Mouse (Mus musculus) kidney, postnatal 10 days (tissue): ENCODE data around the gene Vps54.
"Not testable (repeated sequence)": the region's sequence is repeated elsewhere in the genome, so short reads cannot be mapped to it uniquely, and the experiment has no call there.

Experiments
- DNase-seq: peaks from one replicate; pipeline ENCODE4 v3.0.0; 2021; ENCODE audit warnings: mixed read lengths

Vps54 gene

GRCm38 (mm10) chr11:21239021-21239661 is at the start of gene Vps54:
Gene Vps54, plus strand, starts transcription at chr11:21239281.
- peak; percentile 73 for DNase-seq

- not testable (repeated sequence) for DNase-seq
Observed at GRCm38 (mm10) chr11:21191821-21192220, 47.3 kb upstream of the Vps54 start.

GRCm38 (mm10) chr11:21194851-21195250 is 44.2 kb upstream of the Vps54 start:
- DNase-seq: no peak

- DNase-seq: no peak
Observed at GRCm38 (mm10) chr11:21209046-21209445, 30.0 kb upstream of the Vps54 start.

- not testable (repeated sequence) for DNase-seq
Observed at GRCm38 (mm10) chr11:21209701-21210100, 29.4 kb upstream of the Vps54 start.

- DNase-seq: peak; percentile 16
Observed at GRCm38 (mm10) chr11:21217419-21217818, 21.7 kb upstream of the Vps54 start.

GRCm38 (mm10) chr11:21219281-21219680 is 19.8 kb upstream of the Vps54 start:
- no peak for DNase-seq

DNA sequence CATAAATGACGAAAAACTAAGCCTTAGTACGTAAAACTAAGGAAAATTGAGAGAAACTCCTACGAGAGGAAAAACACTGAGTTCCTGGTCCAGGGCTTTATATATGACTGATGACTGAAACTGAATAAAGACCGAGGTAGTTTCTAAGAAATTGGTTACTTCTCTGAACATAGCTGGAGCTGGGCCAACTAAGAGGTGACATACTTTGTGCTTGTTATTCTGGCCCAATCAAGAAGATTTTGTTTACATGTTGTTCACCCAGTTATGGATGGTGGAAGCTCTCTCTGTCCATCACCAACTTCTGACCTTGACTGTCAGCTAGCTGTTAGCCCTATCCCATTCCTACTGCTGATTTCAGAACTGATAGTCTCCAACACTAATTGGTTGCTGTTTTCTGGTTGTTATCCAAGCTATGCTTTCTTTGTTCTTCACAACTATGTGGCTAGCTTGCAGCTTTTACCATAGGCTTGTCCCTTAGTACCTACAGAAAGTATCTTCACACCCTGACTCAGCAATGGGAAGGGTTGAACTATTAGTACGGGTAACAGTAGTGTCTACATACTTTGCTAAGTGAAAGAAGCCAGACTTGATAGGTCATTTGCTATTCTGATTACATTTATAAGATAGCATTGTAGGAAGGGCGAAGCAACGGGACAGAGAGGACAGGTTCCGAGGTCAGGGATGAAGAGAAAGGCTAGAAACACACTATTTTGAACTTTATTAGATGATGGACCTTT is 19.1 kb upstream of the Vps54 start:
- DNase-seq: no peak

DNA sequence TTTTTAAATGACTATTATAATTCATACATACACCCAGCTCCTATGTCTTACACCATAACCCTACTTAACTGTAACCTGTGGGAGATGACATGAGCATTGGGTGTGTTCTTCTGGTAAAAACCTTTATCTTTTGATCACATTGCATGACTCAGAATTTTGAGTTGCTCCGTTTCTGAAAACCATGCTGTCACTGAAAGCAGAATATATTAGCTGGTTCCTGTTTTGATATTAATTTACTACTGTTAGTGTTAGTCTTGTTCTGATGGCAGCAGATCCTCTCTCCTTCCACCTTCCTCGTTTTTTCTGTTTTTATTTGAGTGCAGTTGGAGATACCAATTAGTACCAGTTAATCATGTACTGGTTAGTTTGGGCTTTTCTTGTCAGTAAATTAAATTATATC is 18.3 kb upstream of the Vps54 start:
- DNase-seq: no peak

GRCm38 (mm10) chr11:21221396-21221795 is 17.7 kb upstream of the Vps54 start:
- no peak for DNase-seq

GRCm38 (mm10) chr11:21222606-21223207 is 16.4 kb upstream of the Vps54 start:
- DNase-seq: no peak

DNA sequence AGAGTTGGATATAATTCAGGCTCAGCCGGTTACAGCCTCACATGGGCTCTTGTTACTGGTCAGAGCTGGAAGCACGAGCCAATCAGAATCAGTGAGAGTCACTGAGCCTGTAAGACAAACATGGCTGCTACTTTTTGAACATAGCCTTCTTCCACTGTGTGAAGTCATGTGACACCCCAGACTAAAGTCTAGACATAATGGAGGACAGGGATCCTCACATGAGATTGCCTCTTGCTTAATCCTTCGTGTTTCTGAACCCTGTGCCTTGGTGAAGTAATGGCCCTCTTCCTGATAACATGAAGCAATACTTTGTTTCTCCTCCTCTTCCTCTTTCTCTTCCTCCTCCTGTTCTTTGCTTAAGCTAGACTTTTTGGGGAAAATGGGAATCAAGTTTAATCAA is 15.5 kb upstream of the Vps54 start:
- no peak for DNase-seq

DNA sequence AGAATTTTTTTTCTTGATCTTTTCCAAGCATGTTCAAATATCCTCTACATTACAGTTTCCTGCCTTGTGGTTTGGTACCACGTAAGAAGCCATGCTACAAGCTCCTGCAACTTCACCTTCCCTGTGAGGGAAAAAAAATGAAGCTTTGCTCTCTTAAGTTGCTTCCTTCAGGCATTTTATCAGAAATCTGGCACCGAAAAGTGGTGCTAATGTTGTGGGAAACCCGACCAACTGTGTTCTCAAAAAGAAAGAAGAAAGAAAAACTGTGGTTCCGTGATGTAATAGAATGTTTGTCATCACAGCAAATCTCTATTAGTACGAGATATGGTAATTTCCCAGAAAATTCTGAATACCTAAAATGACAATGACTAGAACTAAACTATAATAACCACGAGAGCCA is 15.0 kb upstream of the Vps54 start:
- DNase-seq: no peak

DNA sequence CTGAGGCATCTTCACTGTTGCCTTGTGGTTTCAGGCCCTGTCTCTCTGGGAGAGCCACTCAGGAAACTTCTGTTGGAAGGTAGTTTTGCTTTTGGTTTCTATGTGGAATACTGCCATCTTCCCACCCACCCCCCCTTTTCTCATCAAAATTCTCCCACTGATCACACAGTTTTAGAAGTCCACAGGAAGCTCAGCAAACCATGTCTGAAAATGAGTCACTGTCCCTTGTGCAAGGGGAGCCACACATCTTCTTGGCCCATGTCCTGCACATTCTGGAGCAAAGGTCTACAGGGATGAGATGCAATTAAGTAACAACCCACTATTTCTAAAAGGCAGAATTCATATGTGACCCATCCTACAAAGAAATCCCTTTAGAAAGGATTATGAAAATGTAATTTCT is 14.6 kb upstream of the Vps54 start:
- DNase-seq: no peak

DNA sequence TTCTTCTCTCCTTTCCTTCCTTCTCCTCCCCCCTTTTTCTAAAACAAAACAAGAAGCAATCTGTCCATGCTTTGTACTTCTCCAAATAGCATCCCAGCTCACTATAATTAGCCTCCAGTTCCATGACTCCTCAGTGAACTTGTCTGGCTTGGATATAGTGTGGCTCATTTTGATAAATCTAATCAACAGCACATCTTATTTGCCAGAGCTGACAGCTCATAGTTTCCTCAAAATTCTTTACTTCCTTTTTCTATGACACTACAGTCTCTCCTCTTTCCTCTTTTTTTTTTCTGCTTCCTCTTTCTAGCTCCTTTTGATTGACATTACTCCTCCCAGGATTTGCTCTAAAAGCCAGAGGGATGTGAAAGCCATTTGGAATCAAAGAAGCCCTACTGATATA is 14.1 kb upstream of the Vps54 start:
- no peak for DNase-seq

- no peak for DNase-seq
Observed at GRCm38 (mm10) chr11:21235381-21235780, 3.7 kb upstream of the Vps54 start.

DNA sequence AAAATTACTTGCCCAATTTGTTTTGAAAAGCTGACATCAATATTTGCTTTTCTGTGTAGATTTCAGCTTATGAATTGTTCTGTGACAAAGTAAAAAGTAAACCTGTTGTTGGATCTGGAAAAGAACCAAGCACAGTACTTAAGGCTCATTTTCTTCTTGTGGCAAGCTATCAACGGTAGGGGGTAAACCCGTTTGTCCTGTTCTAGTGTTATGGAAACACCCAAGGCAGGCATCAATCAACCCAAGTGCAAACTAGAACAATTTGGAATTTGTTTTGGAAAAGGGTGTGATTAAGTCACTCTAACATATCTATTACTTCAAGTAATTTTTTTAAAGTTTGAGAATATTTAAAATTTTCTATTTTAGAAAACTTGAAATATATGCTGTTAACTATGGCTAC is 3.3 kb upstream of the Vps54 start:
- DNase-seq: no peak

GRCm38 (mm10) chr11:21236996-21237395 is 2.1 kb upstream of the Vps54 start:
- peak; percentile 22 for DNase-seq

DNA sequence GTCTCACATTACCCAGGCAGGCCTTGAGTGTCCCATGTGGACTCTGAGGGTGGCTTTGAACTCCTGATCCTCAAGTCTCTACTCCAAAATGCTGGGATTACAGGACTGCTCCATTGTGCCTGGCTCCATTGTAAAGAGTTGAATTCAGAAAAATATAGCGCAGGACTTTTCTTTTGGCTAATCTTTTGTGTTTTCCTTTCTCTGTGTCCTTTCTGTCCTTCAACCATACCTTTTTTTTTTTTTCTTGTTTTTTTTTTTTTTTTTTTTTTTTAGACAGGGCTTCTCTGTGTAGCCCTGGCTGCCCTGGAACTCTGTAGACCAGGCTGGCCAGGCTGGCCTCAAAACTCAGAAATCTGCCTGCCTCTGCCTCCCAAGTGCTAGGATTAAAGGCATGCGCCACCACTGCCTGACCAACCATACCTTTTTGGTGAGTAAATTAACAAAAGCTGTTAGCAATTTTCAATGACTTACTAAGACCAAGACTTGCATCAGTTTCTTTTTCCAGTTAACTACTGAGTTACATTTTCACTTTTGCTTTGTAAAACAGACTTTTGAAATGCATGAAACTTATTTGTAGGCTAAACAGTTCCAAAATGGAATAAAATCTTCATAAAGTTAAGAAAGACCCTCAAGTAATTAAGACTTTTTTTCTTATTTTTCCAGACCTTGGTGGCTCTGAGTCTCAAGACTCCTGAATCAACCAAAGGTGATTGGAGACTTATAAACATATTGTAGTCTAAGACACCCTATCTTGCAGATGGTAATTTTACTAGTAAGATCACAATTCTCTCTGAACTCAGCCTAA is 1.4 kb upstream of the Vps54 start:
- DNase-seq: no peak

DNA sequence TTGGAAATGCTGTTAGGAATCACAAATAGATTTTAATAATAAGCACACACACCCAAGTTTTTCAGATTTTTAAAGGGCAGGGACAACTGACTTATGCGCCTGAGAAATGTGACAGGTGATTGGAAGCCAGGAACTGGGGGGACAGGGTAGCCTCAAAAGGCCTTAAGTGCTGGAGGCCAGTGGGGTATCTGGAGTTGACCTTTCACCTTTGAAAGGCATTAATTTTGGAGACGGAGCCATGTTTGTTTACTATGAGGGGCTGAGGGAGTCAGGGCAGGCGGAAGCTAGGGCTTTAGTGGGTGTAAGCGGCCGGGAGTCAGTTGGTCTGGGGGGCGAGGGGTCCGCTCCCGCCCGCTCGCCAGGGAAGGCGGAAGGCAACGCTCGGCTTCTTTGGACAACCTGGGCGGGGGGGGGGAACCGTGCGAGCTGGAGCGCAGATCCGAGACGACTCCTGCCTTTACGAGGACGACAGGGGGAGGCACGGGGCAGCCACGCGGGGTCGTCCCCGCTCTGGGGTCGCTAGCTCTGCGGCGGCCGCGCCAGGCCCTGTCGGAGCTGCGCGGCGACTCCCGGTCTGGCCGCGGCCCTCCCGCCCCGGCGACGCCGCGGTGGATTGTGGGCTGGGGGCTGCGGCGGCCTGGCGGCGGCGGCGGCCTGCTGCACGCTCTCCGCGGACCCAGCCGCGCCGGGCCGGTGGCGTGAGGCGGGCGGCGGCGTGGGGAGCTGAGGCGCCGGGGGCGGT is 631 bp upstream of the Vps54 start:
- DNase-seq: no peak

- no peak for DNase-seq
Observed at GRCm38 (mm10) chr11:21239763-21240509, 855 bp downstream of the Vps54 start.

GRCm38 (mm10) chr11:21241351-21241750 is 2.3 kb downstream of the Vps54 start:
- no peak for DNase-seq
